ENCODE assay signal across 9 mouse cellular contexts in the genomic region with DNA sequence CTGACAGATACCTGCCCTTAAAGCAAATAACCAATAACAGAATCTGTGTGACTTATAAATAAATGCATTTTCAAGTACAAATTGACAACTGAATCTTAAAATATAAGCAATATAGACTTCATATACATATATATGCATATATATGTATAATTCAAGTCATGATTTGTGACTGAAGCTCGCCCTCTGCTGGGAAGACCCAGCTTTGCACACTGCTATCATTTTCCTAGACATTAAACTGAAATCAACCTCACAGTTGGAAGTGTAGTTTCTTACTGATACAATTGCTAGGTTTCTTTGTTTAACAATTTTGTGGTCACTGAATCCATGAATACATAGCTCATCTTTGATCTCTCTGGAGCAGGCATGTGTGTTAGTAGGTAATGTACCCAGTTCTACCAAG. TPM values are rescaled to one million over a fixed set of nuclear protein-coding genes. Genes with fewer than 3 reads are reported as not detected.
DNase-seq lines count a peak whose midpoint lies in the region; ATAC-seq and TF ChIP-seq lines count a peak whose summit lies in the region.
"Had no signal": no experiment of that assay in that cellular context is flagged by ENCODE, and none has a peak within 500 bp of the region (broad histone marks: within the 10 kb centered on the region; RNA-seq: fewer than 3 reads in every experiment).

No protein-coding gene starts in this region.

- no peak for ATAC-seq in inflammation-experienced regulatory T-cells, adult 6 months

- intact Hi-C loops in gastrocnemius, adult 2 months (cut with DNase I): loop anchor here (5.0 kb wide), 2 partner anchors 209 to 379 kb away; no protein-coding TSS in a partner anchor
- intact Hi-C loops in left cerebral cortex, postnatal 25 days (cut with DNase I): loop anchor here (1.0 to 10.0 kb wide), 5 partner anchors 54 to 586 kb away; partner anchors contain the start of gene Ptpn12

- H3K4me3 ChIP-seq in gastrocnemius, adult 2 months: no peak overlapping the region
- H3K4me3 ChIP-seq: neural tube, embryonic 12.5 days had no signal

- no peak for DNase-seq in gastrocnemius, adult 2 months
- no peak for DNase-seq in gastrocnemius, adult 8-10 months (ENCODE audit: low spot score in 2 of 2)
- peak; percentile 63 for DNase-seq in testis, postnatal 10 days (ENCODE audit: low spot score)
- DNase-seq in testis, postnatal 14 days (ENCODE audit: low spot score): no peak
- peak; percentile 64 for DNase-seq in embryo, embryonic 10.5 days (ENCODE audit: low spot score)
- DNase-seq in left cerebral cortex, postnatal 25 days (ENCODE audit: low spot score in 2 of 2): peak; percentile 70 to 82
- peak; percentile 66 for DNase-seq in right cerebral cortex, postnatal 14 days

- no peak overlapping the region for H3K27ac ChIP-seq in gastrocnemius, adult 2 months
- H3K27ac ChIP-seq: neural tube, embryonic 12.5 days had no signal

- TF ChIP-seq CTCF in gastrocnemius, adult 2 months (IDR thresholded peaks at IDR 0.05): peak; percentile 72

RNA-seq across cellular contexts. Expression of gene Fbxl13, which starts 4.5 kb away (rescaled TPM):
- under 1 TPM in 1 of 2 experiments, not detected in 1; 0.13 TPM for total RNA-seq in gastrocnemius, adult 2 months (2021)
- not detected for total RNA-seq in gastrocnemius, adult 8-10 months (2022)
- under 1 TPM; 0.16 to 0.30 TPM for total RNA-seq in left cerebral cortex, postnatal 25 days (2021)
- polyA plus RNA-seq in inflammation-experienced regulatory T-cells, adult 6 months (2017; shearing (Covaris generic)): under 1 TPM in 1 of 3 experiments, not detected in 2; 0.31 TPM

RNA-seq across cellular contexts. Expression of gene Armc10, which starts 4.7 kb away (rescaled TPM):
- 1 to 10 TPM; 3.5 to 4.1 TPM for total RNA-seq in gastrocnemius, adult 2 months (2021)
- 1 to 10 TPM; 3.5 to 4.2 (median 3.9) TPM for total RNA-seq in gastrocnemius, adult 8-10 months (2022)
- 10 to 100 TPM; 19.4 to 20.6 TPM for total RNA-seq in left cerebral cortex, postnatal 25 days (2021)
- 10 to 100 TPM; 31.2 to 38.3 (median 33.2) TPM for polyA plus RNA-seq in inflammation-experienced regulatory T-cells, adult 6 months (2017; shearing (Covaris generic))

Comparison
In these comparisons a context has a peak if more than half of its experiments do, and no peak if none do; other contexts are left out.
1. DNase-seq: peak in testis, postnatal 10 days (single experiment), embryo, embryonic 10.5 days (single experiment), left cerebral cortex, postnatal 25 days (2 of 2) and right cerebral cortex, postnatal 14 days (single experiment); none in gastrocnemius, adult 2 months (single experiment), gastrocnemius, adult 8-10 months (0 of 2) and testis, postnatal 14 days (single experiment).